Mouse (Mus musculus): Measurements from ENCODE around the gene Cebpz. TPM values are rescaled to one million over a fixed set of nuclear protein-coding genes. Genes with fewer than 3 reads are reported as not detected.

Gene Cebpz
- polyA plus RNA-seq, 1 experiment: 6.8 TPM

DNA sequence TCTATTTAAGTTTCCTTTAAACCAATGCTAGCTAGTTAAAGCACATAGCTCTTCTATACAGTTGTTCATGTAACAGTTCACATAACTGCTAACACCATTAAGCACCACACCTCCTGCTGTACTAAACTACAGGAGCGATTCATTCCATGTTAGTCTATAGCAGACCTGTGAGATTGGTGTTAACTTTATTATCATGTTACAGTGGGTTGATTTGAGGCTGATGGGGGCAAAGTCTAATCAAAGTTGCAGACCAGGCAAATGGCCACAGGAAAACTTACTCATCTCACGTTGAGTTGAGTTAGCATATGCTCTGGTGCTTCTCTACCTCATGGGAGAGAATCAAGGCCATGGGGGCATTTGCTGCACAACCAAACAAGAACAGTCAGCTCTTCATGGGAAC, 27.5 kb downstream of the Cebpz start:
- DNase-seq: no peak
- 61% methylated on average over 2 of the region's 2 CpGs for WGBS
- no peak for TF ChIP-seq CTCF (conservative IDR thresholded peaks at IDR 0.05; ENCODE audit: insufficient read depth, insufficient read length, low read depth, low read length)
- no peak for TF ChIP-seq POLR2A (IDR thresholded peaks at IDR 0.05; ENCODE audit: low read depth, low read length)
- Histone ChIP-seq H3K4me1 (ENCODE audit: control insufficient read depth, insufficient read depth, low read length) (no peaks in the 10 kb centered on the region), H3K27ac (ENCODE audit: insufficient read depth, low read depth, low read length) (no peak overlapping the region), H3K36me3 (ENCODE audit: control insufficient read depth, insufficient read depth, low read length) (no peaks in the 10 kb centered on the region), H3K4me3 (ENCODE audit: insufficient read depth, low read depth, low read length) (no peak overlapping the region), H3K27me3 (replicated peaks; ENCODE audit: control insufficient read depth, insufficient read depth, low read length) (no peaks in the 10 kb centered on the region; the same call in 1 of the 2 replicates)

- WGBS: 81% methylated on average over 5 of the region's 5 CpGs
These were observed 30.0 kb downstream of the Cebpz start, which contains the start of gene Sult6b1 for GRCm38 (mm10) chr17:78906892-78907291. Sult6b1 (minus strand) TSS chr17:78906992.

GRCm38 (mm10) chr17:78903158-78903557, 33.7 kb downstream of the Cebpz start:
- H3K36me3 ChIP-seq (ENCODE audit: control insufficient read depth, insufficient read depth, low read length): no peaks in the 10 kb centered on the region
- no peak overlapping the region for H3K27ac ChIP-seq (ENCODE audit: insufficient read depth, low read depth, low read length)
- 63% methylated on average over 2 of the region's 2 CpGs for WGBS
- H3K27me3 ChIP-seq (replicated peaks; ENCODE audit: control insufficient read depth, insufficient read depth, low read length): no peaks in the 10 kb centered on the region; the same call in 1 of the 2 replicates
- no peak for DNase-seq
- H3K4me1 ChIP-seq (ENCODE audit: control insufficient read depth, insufficient read depth, low read length): no peaks in the 10 kb centered on the region
- H3K4me3 ChIP-seq (ENCODE audit: insufficient read depth, low read depth, low read length): no peak overlapping the region
- no peak for TF ChIP-seq CTCF (conservative IDR thresholded peaks at IDR 0.05; ENCODE audit: insufficient read depth, insufficient read length, low read depth, low read length)
- TF ChIP-seq POLR2A (IDR thresholded peaks at IDR 0.05; ENCODE audit: low read depth, low read length): no peak

More at GRCm38 (mm10) chr17:78906892-78907291, 30.0 kb downstream of the Cebpz start, which contains the start of gene Sult6b1:
- no peak for DNase-seq
- Histone ChIP-seq H3K4me1 (ENCODE audit: control insufficient read depth, insufficient read depth, low read length) (no peaks in the 10 kb centered on the region), H3K4me3 (ENCODE audit: insufficient read depth, low read depth, low read length) (no peak within 1 kb of the TSS), H3K36me3 (ENCODE audit: control insufficient read depth, insufficient read depth, low read length) (no peaks in the 10 kb centered on the region), H3K27me3 (replicated peaks; ENCODE audit: control insufficient read depth, insufficient read depth, low read length) (no peaks in the 10 kb centered on the region; the same call in 1 of the 2 replicates), H3K27ac (ENCODE audit: insufficient read depth, low read depth, low read length) (no peak within 1 kb of the TSS)
- no peak for TF ChIP-seq POLR2A (IDR thresholded peaks at IDR 0.05; ENCODE audit: low read depth, low read length)

DNA sequence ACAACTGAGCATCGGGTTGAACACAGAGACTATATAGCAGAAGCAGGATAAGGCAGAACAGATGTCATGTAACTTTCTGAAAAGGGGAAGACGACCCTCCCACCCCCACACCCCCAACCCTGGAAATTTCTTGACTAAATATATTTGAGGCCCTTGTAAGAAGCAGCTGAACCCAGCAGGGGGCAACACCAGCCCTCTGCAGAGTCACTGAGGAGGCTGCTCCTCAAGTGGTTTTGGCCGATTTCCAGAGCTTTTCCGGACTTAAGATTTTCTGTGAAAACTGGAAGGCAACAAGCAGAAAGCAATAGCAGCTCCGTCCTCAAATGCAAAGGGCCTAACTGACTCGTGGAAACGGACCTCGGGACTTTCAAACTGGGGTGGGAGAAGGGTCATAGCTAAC, 41.5 kb downstream of the Cebpz start:
- H3K4me3 ChIP-seq (ENCODE audit: insufficient read depth, low read depth, low read length): peak overlapping the region; percentile 35

GRCm38 (mm10) chr17:78894991-78895390, 41.9 kb downstream of the Cebpz start:
- DNase-seq: no peak
- no peaks in the 10 kb centered on the region for H3K4me1 ChIP-seq (ENCODE audit: control insufficient read depth, insufficient read depth, low read length)
- TF ChIP-seq POLR2A (IDR thresholded peaks at IDR 0.05; ENCODE audit: low read depth, low read length) (no peak), CTCF (conservative IDR thresholded peaks at IDR 0.05; ENCODE audit: insufficient read depth, insufficient read length, low read depth, low read length) (no peak)
- H3K27me3 ChIP-seq (replicated peaks; ENCODE audit: control insufficient read depth, insufficient read depth, low read length): no peaks in the 10 kb centered on the region
- 76% methylated on average over 7 of the region's 7 CpGs for WGBS
- no peaks in the 10 kb centered on the region for H3K36me3 ChIP-seq (ENCODE audit: control insufficient read depth, insufficient read depth, low read length)
- H3K27ac ChIP-seq (ENCODE audit: insufficient read depth, low read depth, low read length): no peak overlapping the region
- no peak overlapping the region for H3K4me3 ChIP-seq (ENCODE audit: insufficient read depth, low read depth, low read length)

More for the DNA sequence above, 41.5 kb downstream of the Cebpz start:
- peak; percentile 70 for DNase-seq
- Histone ChIP-seq H3K27me3 (replicated peaks; ENCODE audit: control insufficient read depth, insufficient read depth, low read length) (no peaks in the 10 kb centered on the region), H3K4me1 (ENCODE audit: control insufficient read depth, insufficient read depth, low read length) (no peaks in the 10 kb centered on the region), H3K36me3 (ENCODE audit: control insufficient read depth, insufficient read depth, low read length) (no peaks in the 10 kb centered on the region), H3K27ac (ENCODE audit: insufficient read depth, low read depth, low read length) (no peak overlapping the region)
- TF ChIP-seq POLR2A (IDR thresholded peaks at IDR 0.05; ENCODE audit: low read depth, low read length): no peak
- peak; percentile 64 for TF ChIP-seq CTCF (conservative IDR thresholded peaks at IDR 0.05; ENCODE audit: insufficient read depth, insufficient read length, low read depth, low read length)
- WGBS: 7% methylated on average over 8 of the region's 8 CpGs

DNA sequence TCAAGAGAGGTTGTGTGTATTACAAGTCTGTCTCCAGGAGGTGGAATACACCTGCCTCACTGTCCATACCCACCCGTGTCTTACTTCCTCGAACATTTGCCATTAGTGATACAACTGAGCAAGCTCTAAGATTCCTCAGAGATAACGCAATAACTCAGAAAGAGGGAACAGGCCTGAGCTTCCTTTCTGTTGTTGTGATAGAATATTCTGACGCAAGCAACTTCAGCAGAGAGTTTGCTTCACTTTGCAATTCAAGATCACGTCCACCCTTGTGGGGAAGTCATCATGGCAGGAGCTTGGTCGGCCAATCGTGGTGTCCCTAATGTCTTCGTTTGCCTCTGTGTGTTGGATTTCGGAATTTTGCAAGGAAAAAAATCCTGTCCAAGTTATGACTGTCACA, 45.8 kb downstream of the Cebpz start:
- Histone ChIP-seq H3K4me3 (ENCODE audit: insufficient read depth, low read depth, low read length) (no peak overlapping the region), H3K36me3 (ENCODE audit: control insufficient read depth, insufficient read depth, low read length) (no peaks in the 10 kb centered on the region), H3K27ac (ENCODE audit: insufficient read depth, low read depth, low read length) (no peak overlapping the region), H3K27me3 (replicated peaks; ENCODE audit: control insufficient read depth, insufficient read depth, low read length) (no peaks in the 10 kb centered on the region), H3K4me1 (ENCODE audit: control insufficient read depth, insufficient read depth, low read length) (no peaks in the 10 kb centered on the region)
- no peak for DNase-seq
- 81% methylated on average over 9 of the region's 9 CpGs for WGBS
- TF ChIP-seq CTCF (conservative IDR thresholded peaks at IDR 0.05; ENCODE audit: insufficient read depth, insufficient read length, low read depth, low read length) (no peak), POLR2A (IDR thresholded peaks at IDR 0.05; ENCODE audit: low read depth, low read length) (no peak)

DNA sequence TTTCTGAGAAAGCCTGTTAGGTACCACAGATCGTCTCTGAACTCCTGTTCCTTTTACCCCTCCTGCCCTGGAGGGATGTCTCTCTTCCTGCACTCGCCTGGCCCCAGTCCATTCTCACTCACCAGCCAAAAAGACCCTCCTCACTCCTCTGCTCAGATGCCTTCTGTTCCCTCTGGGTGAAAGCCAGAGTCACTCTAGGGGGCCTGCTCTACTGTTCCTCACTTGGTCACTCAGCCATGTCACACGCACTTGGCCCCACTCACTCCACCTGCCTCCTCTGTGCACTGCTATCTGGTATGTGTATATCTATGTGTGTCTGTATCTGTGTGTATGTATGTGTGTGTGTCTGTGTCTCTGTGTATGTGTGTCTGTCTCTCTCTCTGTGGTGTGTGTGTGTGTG, 47.7 kb downstream of the Cebpz start:
- TF ChIP-seq POLR2A (IDR thresholded peaks at IDR 0.05; ENCODE audit: low read depth, low read length): no peak
- no peak for TF ChIP-seq CTCF (conservative IDR thresholded peaks at IDR 0.05; ENCODE audit: insufficient read depth, insufficient read length, low read depth, low read length)
- no peak overlapping the region for H3K27ac ChIP-seq (ENCODE audit: insufficient read depth, low read depth, low read length)

More for the DNA sequence above, 47.7 kb downstream of the Cebpz start:
- no peaks in the 10 kb centered on the region for H3K36me3 ChIP-seq (ENCODE audit: control insufficient read depth, insufficient read depth, low read length)
- 50% methylated on average over 3 of the region's 3 CpGs for WGBS
- no peaks in the 10 kb centered on the region for H3K27me3 ChIP-seq (replicated peaks; ENCODE audit: control insufficient read depth, insufficient read depth, low read length)
- H3K4me1 ChIP-seq (ENCODE audit: control insufficient read depth, insufficient read depth, low read length): no peaks in the 10 kb centered on the region
- no peak for DNase-seq
- H3K4me3 ChIP-seq (ENCODE audit: insufficient read depth, low read depth, low read length): no peak overlapping the region

Measured in kidney, adult 2 months (tissue).